Mouse (Mus musculus) erythroblast, embryonic 14.5 days (primary cell): Measurements from ENCODE around the gene Rbl2.

Experiments
- GATA1 ChIP-seq: IDR thresholded peaks from 2 replicates; pipeline ENCODE4 v1.6.1; 2012; ENCODE audit warnings: low read length, inconsistent platforms, mixed read lengths
- TAL1 ChIP-seq: IDR thresholded peaks from 3 replicates; pipeline ENCODE4 v1.6.1; 2012; ENCODE audit warnings: low read length, inconsistent platforms, mixed read lengths

- TF ChIP-seq TAL1, result no peak
- TF ChIP-seq GATA1, result no peak
These were observed 19.7 kb downstream of the Rbl2 start for GRCm38 (mm10) chr8:91089601-91090000.
